Mouse (Mus musculus) left cerebral cortex, adult 11 months (tissue): Measurements from ENCODE around the gene Cnot6.

Source experiments
- DNase-seq: peaks from one replicate; pipeline ENCODE4 v3.0.0; 2022; ENCODE audit warnings: low spot score

The Cnot6 gene

DNA sequence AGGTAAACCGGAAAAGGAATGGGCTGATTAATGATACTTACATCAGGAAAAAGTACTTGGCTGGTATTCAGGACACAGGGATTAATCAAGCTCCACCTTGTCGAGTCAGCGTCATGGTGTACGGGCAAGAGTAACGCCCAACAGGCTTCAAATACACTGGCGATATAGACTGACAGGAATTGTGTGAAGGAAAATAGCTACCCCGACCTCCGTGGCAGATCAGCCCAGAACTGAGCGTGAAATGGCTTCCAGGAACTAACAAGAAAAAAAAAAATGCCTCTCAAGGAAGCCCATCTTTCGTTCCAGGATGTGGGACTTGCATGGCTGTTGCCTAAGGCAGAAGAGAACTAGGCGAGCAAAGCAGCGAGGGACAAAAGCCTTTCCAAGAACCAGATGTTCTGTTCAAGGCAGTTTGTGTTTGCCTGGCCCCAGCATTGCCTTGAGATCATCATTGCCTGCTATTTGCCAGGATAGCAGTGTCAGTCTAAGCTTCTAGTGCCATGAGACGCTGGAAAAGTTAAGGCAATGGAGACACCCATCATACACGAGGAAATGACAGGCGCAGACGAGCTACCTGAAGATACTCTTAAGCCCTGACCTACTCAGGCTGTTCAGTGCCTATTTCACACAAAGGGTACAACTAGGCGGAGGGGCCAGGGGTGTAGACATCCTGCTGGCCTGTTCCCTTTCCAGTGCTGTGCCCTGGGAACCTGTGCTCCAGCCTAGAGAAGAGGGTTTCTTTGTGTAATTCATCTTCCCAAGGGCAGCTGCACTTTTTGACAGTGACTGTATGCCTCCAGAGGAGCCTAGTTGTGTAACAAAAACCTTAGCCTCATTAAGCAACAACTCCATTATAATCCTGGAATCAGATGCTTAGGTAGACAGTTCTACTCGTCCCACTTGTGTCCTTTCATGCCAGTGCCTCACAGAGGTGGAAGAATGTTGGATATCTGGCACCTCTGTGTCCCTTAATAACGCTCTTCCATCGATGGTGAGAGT lies 1.1 kb upstream of the Cnot6 start:
- DNase-seq = no peak

DNA sequence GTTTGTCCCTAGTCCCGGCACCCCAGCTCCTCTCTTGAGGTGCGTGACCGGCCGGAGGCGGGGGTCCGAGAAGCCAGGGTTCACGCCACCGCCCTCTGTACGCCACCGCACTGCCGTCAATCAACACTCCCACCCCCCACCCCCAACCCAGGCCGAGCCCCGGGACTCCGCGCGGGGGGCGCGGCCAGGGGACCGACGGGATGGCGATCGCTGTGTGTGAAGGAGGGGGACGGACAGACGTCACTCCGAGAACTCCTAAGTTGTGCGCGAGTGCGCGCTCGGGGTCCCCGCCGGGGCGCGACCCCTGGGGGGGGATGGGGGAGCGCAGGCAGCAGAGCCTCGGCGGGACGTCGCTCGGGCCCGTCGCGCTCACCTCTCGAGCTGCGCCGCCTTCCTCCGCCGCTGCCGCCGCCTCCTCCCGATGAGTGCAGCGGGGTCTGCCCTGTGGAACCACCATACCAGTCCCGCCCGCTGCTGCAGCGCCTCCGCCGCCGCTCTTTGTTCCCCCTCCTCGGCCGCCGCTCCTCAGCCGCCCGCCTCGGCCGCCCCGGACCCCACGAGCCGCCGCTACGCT lies 455 bp downstream of the Cnot6 start:
- DNase-seq = no peak

DNA sequence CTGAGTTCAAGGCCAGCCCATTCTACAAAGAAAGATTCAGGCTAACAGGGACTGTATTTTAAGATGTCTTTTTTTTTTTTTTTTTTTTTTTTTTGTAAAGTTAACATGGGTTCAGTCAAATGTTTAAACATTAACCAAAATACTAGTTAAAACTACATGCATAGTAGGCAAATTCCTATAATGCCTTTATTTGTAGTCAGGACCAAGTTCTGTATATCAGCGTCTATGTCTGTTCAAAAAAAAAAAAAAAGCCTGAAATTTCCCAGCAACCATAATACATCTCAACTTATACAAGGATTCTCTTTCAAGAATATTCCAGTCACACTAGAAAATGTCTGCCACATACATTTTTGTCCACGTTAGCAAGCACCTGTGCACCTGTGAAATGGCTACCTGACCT lies 1.9 kb downstream of the Cnot6 start:
- no peak for DNase-seq

DNA sequence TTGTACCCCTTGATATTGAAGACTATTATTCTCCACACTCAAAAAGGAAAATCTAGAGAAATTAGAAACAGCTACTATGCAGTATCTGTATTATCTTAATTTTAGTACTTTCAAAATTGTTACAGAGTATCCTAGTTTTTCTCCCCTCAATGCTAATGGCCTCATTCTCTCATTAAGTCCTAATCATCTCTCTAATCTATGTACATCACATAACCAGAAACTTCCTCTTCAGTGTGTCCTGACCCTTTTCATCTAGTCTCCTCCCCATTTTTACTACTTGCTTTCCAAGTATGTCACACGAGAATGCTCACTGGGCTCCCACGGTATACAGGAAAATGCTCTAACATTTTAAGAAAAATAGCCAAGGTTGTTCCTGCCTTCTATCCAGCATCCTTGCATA lies 4.7 kb downstream of the Cnot6 start:
- no peak for DNase-seq

DNA sequence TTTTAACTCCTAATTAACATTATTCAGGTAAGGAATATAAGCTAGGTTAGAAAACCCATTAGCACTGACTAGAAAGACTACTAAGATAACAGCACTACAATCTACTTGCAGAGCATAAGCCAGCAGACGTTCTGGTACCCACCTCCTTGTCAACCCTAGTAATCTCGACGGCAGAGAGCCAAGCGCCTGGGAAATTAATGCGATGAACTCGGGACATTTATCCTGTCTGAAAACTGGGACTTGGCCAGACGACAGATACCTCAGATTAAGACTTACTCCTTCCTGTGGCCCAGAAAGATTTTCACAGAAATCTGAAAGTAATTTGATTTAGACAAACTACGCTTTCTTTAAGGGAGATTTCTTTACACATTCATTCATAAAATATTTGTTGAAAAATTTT lies 7.7 kb downstream of the Cnot6 start:
- no peak for DNase-seq

DNA sequence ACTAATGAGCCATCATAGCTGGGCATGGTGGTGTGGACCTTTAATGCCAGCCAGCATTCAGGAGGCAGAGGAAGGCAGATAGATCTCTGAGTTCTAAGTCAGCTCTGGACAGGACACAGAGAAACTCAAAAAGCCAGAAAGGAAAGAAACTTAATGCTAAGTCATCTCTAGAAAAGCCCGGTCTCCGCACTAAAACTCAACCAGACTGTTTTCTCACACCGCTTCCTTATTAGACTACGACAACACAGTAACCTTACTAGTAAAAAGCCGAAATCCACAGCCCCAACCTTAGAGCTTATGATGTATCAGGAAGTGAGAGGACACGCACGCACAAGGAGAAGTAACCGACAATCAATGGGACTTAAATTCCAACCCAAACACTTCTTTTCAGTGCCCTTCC lies 10.5 kb downstream of the Cnot6 start:
- no peak for DNase-seq

DNA sequence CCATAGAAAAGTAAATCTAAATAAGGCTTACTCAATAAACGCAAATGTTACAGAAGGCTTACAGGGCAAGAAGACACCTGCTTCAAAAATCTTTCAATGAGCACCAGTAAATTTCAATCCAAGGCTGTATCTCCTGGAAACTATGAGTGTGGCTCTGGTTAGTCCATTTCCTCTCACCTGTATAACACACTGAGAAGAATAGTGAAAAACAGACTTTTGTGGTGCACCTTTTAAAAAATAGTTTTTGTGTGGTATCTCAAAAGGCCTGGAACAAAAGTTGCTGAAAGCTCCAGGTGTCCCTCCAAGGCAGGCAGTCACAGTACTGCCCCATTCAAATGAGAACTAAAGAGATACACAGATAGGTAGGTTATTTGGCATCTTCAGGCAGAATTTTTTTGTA lies 13.4 kb downstream of the Cnot6 start:
- DNase-seq = no peak

DNA sequence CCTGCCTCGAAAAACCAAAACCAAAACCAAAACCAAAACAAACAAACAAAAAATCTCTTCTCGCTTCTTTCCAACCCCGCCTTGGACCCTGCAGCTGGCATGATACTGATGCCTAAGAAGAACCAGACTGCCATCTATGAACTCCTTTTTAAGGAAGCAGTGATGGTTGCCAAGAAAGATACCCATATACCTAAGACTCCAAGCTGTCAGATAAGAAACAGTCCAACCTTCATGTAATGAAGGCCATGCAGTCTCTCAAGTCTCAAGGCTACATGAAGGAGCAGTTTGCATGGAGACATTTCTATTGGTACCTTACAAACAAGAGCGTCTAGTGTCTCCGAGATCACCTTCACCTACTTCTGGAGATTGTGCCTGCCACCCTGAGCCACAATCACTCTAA lies 14.7 kb downstream of the Cnot6 start:
- DNase-seq = no peak

DNA sequence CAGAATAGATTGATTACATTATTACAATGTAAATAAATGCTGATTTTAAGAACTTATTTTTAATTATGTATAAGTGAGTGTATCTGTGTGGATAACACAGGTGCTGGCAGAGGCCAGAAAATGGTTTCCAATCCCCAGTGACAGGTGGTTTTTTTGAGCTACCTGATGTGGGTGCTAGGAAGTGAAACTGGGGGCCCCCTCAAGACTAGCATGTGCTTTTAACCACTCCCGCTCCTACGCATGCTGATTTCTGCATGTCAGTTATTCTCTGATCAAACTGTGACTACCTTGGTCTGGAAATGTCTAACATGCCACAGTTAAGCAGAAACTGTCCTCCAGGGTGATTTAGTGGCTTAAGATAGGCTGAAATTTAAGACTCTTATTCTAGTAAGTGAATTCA lies 16.1 kb downstream of the Cnot6 start:
- DNase-seq = no peak

DNA sequence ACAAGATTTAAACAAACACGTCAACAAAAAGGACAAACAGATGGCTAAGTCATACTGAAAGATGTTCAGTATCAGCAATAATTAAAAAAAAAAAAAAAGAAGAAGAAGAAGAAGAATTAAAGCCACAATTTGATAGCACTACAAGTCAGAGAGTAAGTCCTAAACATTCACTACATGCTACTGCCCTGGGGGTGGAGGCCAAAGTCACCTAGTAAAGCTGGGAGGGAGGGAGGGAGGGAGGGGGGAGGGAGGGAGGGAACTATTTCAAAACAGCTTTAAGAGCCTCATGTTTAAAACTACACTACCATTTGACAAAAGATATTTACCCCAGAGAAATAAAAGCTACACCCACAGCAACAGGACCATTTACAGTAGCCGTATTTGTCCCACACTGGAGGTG lies 16.8 kb downstream of the Cnot6 start:
- DNase-seq = no peak

DNA sequence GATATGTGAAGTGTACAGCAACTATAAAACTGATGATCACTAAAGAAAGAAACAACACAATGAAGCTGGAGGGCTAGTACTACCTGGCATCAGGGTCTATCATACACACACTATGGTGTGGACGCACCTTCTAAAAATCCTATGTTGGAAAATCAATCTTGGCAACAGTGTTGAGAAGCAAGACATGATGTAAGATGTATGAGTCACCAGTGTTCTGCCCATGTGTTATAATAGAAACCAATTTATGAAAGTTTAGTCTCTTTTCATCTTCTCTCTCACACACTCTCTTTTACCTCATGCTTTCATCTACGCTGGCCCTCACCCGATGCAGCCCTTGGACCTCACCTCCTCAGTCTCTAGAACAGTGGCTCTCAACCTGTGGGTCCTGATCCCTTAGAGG lies 17.5 kb downstream of the Cnot6 start:
- DNase-seq = no peak

DNA sequence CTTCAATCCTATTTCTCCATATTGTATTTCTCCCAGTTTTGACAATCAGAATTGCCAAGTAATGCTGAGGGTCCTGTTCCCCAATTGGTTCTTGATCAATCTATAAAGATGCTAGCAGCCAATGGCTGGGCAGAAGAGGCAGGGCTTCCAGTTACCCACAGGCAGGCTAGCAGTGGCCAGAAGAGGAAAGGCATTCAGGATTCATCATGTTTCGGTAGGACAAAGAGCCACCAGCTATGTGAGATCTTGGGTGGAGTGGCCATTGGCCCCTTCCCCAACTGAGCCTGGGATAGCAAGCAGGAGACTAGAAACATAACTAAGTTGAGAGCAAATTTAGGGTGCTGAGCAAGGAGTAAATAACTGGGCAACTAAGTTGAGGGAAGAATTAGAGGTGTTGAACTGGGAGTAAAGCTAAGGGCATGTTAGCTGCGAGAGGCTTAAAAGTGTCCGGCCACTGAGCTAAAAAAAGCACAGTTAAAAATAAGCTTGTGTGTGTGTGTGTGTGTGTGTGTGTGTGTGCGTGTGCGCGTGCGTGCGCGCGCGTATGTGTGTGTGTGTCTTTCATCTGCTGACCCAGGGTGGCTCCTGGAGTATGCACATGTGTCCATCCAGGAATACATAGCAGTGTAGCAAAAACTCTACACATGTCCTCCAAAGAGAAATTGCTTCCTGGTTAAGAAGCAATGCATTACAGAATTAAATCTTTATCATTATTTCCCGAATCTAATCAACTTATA lies 28.1 kb downstream of the Cnot6 start:
- DNase-seq = no peak

DNA sequence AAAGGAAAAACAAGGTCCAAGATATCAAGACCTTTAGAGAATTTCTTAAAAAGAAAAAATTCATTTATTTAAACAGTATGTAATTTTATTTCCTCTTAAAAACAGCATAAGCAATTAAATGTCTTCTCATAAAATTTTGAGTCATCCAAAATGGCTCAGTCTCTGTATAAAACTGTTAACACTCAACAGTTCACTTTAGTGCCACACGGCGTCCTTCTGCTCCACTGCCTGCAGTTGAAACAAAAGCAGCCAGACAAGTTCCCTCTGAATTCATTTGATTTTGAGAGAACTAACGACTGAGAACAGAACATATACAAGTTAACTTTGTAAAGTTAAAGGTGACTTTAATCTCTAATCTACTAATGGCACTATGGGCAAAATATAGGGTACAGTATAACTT lies 39.1 kb downstream of the Cnot6 start:
- no peak for DNase-seq

DNA sequence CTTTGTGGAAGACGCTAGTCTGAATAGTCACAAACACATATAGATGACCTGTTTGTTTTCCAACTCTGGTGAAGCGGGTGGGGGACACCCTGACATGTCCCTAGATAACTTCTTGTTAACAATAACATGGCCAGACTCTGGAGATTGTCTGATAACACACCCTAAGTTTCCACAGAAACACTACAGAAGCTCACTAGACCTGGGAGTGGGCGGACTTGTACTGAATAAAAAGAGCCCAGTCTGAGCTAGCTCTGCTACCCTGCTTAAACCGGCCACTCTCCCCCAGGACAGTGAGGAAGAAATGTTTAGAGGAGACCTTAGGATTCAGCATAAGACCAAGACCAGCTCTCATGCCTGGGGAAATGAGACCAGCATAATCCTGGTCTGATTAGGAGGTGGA lies 47.1 kb downstream of the Cnot6 start:
- no peak for DNase-seq

DNA sequence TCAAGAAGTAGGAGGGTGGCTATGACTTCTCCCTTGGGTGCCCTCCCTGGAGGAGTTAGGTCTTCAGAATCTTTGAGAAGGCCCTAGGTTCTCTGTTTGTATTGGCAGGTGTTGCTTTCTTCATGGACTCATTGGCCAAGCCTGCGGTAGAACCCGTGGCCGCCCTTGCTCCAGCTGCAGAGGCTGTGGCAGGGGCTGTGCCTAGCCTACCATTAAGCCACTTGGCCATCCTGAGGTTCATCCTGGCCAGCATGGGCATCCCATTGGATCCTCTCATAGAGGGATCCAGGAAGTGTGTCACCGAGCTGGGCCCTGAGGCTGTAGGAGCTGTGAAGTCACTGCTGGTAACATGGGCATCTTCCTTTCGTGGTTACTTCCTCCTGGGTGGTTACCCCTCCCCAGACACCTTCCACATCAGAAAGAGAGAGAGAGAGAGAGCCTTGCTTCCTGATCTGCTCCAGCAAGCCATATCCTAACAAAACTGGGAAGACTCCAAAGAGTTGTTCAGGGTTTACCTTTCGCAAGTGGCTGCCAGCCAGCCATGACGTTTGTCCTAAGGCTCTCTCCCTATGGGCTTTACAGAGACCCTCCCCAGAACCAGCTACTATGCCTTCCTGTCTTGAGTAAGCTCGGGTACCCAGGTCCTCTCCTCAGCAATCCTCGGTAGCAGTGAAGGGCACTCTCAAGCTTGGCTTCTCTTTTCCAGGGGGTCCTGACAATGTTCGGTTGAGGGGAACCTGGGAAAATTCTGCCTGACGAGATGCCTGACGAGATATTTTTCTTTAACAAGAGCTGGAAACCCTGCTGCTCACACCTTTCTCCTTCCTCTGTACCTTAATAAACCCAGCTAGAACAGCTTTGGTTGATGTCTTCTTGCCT lies 48.0 kb downstream of the Cnot6 start:
- no peak for DNase-seq

DNA sequence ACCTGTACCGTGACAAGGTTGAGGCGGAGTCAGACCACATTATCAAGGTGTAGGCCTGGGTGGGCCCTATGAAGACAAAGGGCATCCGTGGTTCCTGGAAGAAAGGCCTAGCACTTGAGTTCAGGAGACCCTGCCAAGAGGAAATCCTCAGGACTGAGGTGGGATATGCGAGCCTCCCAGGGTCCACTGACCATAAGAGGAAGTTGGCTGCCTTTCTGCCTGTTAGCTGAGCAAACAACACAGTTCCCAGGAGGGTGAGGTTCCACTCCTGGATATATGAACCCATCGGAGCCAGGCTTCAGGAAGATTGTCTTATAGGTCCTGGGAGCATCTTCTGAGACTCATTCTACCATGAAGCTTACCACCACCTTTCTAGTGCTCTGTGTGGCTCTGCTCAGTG lies 49.2 kb downstream of the Cnot6 start, which contains the start of gene Scgb3a1:
Gene Scgb3a1, plus strand, starts transcription at position 301 of the 400 bp plus-strand sequence.
- DNase-seq = no peak

DNA sequence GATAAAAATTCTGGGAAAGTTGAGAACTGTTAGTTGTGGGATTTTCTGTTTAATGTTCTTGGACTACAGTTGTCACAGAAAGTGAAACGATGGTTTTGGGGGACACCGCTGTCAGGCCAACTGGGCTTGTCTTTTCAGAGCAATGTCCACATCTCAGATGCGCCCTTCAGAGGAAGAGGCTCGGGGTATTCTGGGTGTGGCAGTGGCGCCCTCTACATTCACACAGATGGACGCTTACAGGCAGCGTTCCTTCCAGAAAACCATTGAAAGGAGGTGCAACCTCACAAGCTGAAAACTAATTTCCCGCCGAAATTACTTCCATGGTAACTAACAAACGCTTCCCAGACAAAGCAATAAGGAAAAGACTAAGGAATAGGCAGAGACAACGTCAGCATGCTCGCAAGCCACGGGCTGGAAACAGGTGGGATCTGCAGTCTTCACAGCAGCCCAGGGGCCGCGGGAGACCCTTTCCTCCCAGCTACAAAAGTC lies 50.2 kb downstream of the Cnot6 start:
- no peak for DNase-seq

DNA sequence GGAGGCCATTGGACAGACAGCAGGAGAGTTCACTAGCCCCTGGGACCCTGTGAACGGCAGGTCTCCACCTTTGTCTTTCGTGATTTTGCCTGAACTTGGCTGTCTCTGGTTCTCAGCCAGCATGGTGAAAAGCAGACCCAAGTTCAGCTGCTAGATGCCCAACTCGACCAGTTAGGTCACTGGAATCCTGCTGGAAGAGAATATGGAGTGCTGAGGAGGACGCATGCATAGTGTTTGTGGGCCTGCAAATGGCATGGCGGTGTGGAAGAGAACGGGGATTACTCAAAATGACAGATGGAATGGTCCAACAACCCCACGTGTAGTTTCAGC lies 53.1 kb downstream of the Cnot6 start:
- DNase-seq = no peak

DNA sequence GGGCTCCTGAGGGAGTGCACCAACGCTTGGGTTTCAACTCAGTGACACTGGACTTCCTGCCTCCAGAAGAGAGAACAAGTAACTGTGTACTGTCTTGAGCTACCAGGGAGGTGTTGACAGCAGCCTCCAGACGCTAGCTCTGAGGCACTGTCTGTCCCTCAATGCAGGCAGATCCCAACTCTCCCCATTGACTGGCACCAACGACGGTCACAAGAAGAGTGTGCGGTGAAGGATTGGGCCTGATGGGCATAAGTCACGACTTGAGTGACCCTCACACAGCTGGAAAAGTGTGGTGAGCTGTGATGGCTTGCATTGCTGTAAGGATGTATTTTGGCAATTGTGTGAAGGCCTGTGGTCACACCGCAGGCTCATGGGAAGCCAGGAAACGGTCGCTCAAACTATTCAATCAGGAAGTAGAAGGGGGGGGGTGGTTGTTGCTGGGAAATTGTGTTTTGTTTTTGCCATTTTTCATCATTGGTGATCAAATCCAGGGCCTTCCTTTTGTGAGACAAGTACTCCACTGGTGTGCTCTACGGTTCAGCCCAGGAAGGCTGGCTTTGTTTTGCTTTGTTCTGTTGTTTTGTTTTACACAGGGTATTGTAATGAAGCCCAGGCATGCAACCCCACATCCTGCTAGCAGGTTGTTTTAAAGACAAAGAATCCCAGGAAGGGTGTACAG lies 53.6 kb downstream of the Cnot6 start:
- no peak for DNase-seq

DNA sequence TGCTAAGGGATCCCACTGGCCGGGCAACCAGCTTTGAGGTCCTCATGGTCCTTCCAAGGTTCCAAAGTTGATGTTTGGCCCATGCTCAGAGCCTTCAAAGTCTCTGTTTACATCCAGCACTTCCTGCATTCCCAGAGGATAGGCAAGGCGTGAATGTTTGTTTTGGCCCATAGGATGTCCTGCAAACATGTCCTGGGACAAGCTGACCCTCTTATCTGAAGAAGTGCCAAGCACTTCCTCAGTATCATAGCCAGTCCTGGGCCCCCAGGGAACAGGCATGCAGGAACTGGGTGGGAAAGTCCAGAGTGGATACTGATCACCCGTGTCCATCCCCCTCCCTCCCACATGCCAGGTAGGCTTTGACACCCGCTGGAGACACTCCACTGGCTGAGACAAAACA lies 54.5 kb downstream of the Cnot6 start:
- DNase-seq = no peak

DNA sequence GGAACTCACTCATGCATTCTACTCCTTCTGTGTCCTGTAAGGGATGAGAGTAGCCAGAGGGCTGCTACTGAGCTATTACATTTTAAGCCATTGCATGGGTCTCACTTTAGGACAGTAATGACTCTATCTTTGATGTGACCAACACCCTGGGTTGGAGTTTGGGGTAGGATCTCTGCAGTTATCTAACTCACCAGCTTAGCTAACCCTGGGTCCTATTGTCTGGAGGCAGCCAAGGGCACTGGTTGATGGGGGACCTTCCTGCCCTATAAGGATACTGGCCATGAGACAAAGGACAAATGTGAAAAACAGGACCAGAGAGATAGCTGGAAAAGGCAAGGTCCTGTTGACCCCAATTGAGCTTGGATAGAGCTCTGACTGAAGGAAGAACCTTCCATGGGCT lies 57.0 kb downstream of the Cnot6 start:
- no peak for DNase-seq
